Mouse (Mus musculus) embryonic facial prominence, embryonic 14.5 days (tissue): ENCODE measurements around the gene Pcdh15. TPM values are rescaled to one million over a fixed set of nuclear protein-coding genes. Genes with fewer than 3 reads are reported as not detected.
A peak's percentile ranks its signal among the peaks of the same experiment; 100 is the strongest.

Experiments
- ATAC-seq: fragments of 200-750 bp; cut with Nextera tagmentation; 2 replicates; pipeline ENCODE4 v1.8.0; 2017; ENCODE audit warnings: low read depth, moderate number of reproducible peaks, moderate TSS enrichment
- DNase-seq: peaks from one replicate; pipeline ENCODE4 v3.0.0-alpha.2; 2015; ENCODE audit warnings: low spot score
- H3K27ac ChIP-seq: fragments of 300-500 bp; sonication (generic); replicated peaks from 2 replicates; pipeline ENCODE4 v1.5.1; 2014; ENCODE audit warnings: low read depth, mild to moderate bottlenecking, low read length, moderate library complexity
- H3K27me3 ChIP-seq: fragments of 300-500 bp; sonication (generic); replicated peaks from 2 replicates; pipeline ENCODE4 v1.6.1; 2014; ENCODE audit warnings: low read length; ENCODE audit not compliant: control insufficient read depth, insufficient read depth
- H3K36me3 ChIP-seq: fragments of 300-500 bp; sonication (generic); 2 replicates; pipeline ENCODE4 v1.6.1; 2014; ENCODE audit warnings: low read length, mixed read lengths; ENCODE audit not compliant: control insufficient read depth, insufficient read depth
- H3K4me1 ChIP-seq: fragments of 300-500 bp; sonication (generic); 2 replicates; pipeline ENCODE4 v1.6.1; 2014; ENCODE audit warnings: antibody characterized with exemption, low read length; ENCODE audit not compliant: control insufficient read depth, insufficient read depth
- H3K4me2 ChIP-seq: fragments of 300-500 bp; sonication (generic); 2 replicates; pipeline ENCODE4 v1.6.1; 2014; ENCODE audit warnings: low read depth, mild to moderate bottlenecking, low read length, moderate library complexity, mixed read lengths
- H3K4me3 ChIP-seq: fragments of 300-500 bp; sonication (generic); 2 replicates; pipeline ENCODE4 v1.5.1; 2014; ENCODE audit warnings: low read depth, mild to moderate bottlenecking, low read length
- H3K9ac ChIP-seq: fragments of 300-500 bp; sonication (generic); 2 replicates; pipeline ENCODE4 v1.6.1; 2014; ENCODE audit warnings: low read depth, mild to moderate bottlenecking, low read length, moderate library complexity, mixed read lengths
- H3K9me3 ChIP-seq: fragments of 300-500 bp; sonication (generic); 2 replicates; pipeline ENCODE4 v1.6.1; 2016; ENCODE audit warnings: low read length; ENCODE audit not compliant: control insufficient read depth
- WGBS: fragments of 180-500 bp; shearing (Covaris S2); extraction: QIAGEN DNeasy Blood & Tissue Kit; methylation state at CpG from one replicate; pipeline ENCODE4 v1.1.7; 2014; 5-methylcytosine and 5-hydroxymethylcytosine counted together
- polyA plus RNA-seq: library from polyadenylated mRNA; unstranded; fragments of >200 nt; fragmentation: Nextera tagmentation; extraction: Ambion mirVana; gene quantifications from 2 replicates; pipeline ENCODE4 v1.2.1, GENCODE M21; 2014

Gene Pcdh15
- polyA plus RNA-seq, 1 experiment from 2014 or later: 2.1 TPM

- H3K4me3 ChIP-seq: no peak overlapping the region
- H3K4me1 ChIP-seq: no peaks in the 10 kb centered on the region
- DNase-seq (no peak), ATAC-seq (no peak)
- H3K27ac ChIP-seq: no peak overlapping the region
- no peaks in the 10 kb centered on the region for H3K27me3 ChIP-seq
- 84% methylated on average over 4 of the region's 4 CpGs for WGBS
- no peaks in the 10 kb centered on the region for H3K9me3 ChIP-seq
- no peaks in the 10 kb centered on the region for H3K36me3 ChIP-seq
- no peak overlapping the region for H3K9ac ChIP-seq
- H3K4me2 ChIP-seq: no peak overlapping the region
Measured at GRCm38 (mm10) chr10:73953362-73953761, 854.2 kb downstream of the Pcdh15 start.

- 78% methylated on average over 5 of the region's 5 CpGs for WGBS
- Histone ChIP-seq H3K9ac (no peak overlapping the region), H3K4me2 (no peak overlapping the region), H3K4me1 (no peaks in the 10 kb centered on the region), H3K27ac (no peak overlapping the region), H3K36me3 (no peaks in the 10 kb centered on the region), H3K27me3 (no peaks in the 10 kb centered on the region), H3K9me3 (no peaks in the 10 kb centered on the region), H3K4me3 (no peak overlapping the region)
- DNase-seq: no peak
- ATAC-seq: no peak
Measured at GRCm38 (mm10) chr10:73984057-73984456, 884.9 kb downstream of the Pcdh15 start.

DNA sequence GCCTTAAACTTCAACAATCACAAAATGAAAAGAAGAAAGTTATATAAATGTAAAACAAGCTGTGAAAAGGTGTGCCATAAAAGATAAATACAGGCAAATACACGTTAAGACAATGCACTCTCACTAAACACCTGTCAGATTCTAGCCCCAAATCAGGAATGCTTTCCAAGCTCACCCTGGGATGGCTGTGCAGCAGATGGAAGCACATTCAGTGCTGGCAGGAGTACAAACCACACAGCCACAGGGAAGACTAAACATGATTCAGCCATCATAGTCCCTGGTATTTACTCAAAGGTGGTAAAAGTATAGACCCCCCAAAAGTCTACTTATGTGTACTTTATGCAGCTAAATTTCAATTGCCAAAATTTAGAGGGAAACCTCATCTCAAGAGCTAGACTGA is 909.7 kb downstream of the Pcdh15 start:
- Histone ChIP-seq H3K27ac (no peak overlapping the region), H3K4me2 (no peak overlapping the region), H3K4me3 (no peak overlapping the region), H3K9me3 (no peaks in the 10 kb centered on the region), H3K9ac (no peak overlapping the region), H3K36me3 (no peaks in the 10 kb centered on the region), H3K4me1 (no peaks in the 10 kb centered on the region), H3K27me3 (no peaks in the 10 kb centered on the region)
- ATAC-seq: no peak
- DNase-seq: peak; percentile 12
- 38% methylated on average over 1 of the region's 1 CpGs for WGBS

- Histone ChIP-seq H3K9me3 (no peaks in the 10 kb centered on the region), H3K4me2 (no peak overlapping the region), H3K4me1 (no peaks in the 10 kb centered on the region), H3K27me3 (no peaks in the 10 kb centered on the region), H3K9ac (no peak overlapping the region), H3K4me3 (no peak overlapping the region), H3K36me3 (no peaks in the 10 kb centered on the region), H3K27ac (no peak overlapping the region)
- ATAC-seq (no peak), DNase-seq (no peak)
- 86% methylated on average over 1 of the region's 1 CpGs for WGBS
Measured at GRCm38 (mm10) chr10:74023091-74023490, 923.9 kb downstream of the Pcdh15 start.

DNA sequence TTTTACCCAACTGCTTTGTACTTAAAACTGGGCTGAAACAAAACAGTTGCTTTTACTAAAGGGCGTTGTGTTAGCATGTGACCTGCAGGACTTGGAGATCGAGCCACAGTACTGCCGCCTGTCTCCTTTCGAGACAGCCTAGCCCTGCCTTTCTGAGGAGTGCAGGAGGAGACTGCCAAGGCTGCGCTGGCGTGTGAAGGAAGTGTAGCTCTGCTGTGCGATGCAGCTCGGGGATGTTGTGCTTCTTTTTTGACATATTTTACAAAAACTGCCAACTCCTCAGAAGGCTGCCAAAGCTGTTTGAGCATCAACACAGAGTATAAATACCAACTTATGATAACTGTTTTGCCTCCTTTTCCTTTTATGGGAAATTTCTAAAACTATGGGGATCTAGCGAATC is 953.9 kb downstream of the Pcdh15 start:
- Histone ChIP-seq H3K36me3 (no peaks in the 10 kb centered on the region), H3K4me1 (no peaks in the 10 kb centered on the region), H3K4me3 (no peak overlapping the region), H3K27ac (no peak overlapping the region), H3K9me3 (no peaks in the 10 kb centered on the region), H3K27me3 (no peaks in the 10 kb centered on the region), H3K4me2 (no peak overlapping the region), H3K9ac (no peak overlapping the region)
- no peak for ATAC-seq
- peak; percentile 2 for DNase-seq
- 58% methylated on average over 9 of the region's 9 CpGs for WGBS

GRCm38 (mm10) chr10:74086653-74087052 is 987.5 kb downstream of the Pcdh15 start:
- Histone ChIP-seq H3K27ac (no peak overlapping the region), H3K4me2 (no peak overlapping the region), H3K36me3 (no peaks in the 10 kb centered on the region), H3K9me3 (no peaks in the 10 kb centered on the region), H3K4me3 (no peak overlapping the region), H3K27me3 (no peaks in the 10 kb centered on the region), H3K9ac (no peak overlapping the region), H3K4me1 (no peaks in the 10 kb centered on the region)
- WGBS: 80% methylated on average over 4 of the region's 4 CpGs
- DNase-seq (no peak), ATAC-seq (no peak)

GRCm38 (mm10) chr10:74098296-74098695 is 999.2 kb downstream of the Pcdh15 start:
- no peaks in the 10 kb centered on the region for H3K4me1 ChIP-seq
- H3K36me3 ChIP-seq: no peaks in the 10 kb centered on the region
- H3K4me3 ChIP-seq: no peak overlapping the region
- no peak overlapping the region for H3K9ac ChIP-seq
- H3K9me3 ChIP-seq: no peaks in the 10 kb centered on the region
- H3K27ac ChIP-seq: no peak overlapping the region
- 86% methylated on average over 1 of the region's 1 CpGs for WGBS
- no peak for DNase-seq
- ATAC-seq: no peak
- no peak overlapping the region for H3K4me2 ChIP-seq
- H3K27me3 ChIP-seq: no peaks in the 10 kb centered on the region

DNA sequence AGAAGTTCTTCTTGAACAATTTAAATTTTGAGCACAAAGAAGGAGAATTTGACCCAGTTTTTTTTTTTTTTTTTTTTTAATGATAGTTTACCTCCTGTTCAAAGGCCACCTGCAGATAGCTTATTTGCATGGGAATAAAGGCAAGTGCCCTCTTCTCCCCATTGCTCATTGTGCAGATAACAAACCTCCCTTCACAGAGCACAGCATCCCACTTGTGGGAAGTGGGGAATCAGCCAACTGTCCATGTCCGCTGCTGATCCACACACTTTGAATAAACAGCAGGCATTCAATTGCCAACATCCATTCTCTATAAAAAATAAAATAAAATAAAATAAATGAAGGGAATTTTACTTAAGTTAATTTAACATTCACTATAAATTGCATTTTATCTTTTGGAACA is 1015.0 kb downstream of the Pcdh15 start:
- no peaks in the 10 kb centered on the region for H3K27me3 ChIP-seq
- no peak overlapping the region for H3K9ac ChIP-seq
- H3K27ac ChIP-seq: no peak overlapping the region
- H3K4me3 ChIP-seq: no peak overlapping the region
- H3K9me3 ChIP-seq: no peaks in the 10 kb centered on the region
- no peaks in the 10 kb centered on the region for H3K4me1 ChIP-seq
- no peak for ATAC-seq
- no peak overlapping the region for H3K4me2 ChIP-seq
- no peak for DNase-seq
- 54% methylated on average over 1 of the region's 1 CpGs for WGBS
- H3K36me3 ChIP-seq: no peaks in the 10 kb centered on the region

DNA sequence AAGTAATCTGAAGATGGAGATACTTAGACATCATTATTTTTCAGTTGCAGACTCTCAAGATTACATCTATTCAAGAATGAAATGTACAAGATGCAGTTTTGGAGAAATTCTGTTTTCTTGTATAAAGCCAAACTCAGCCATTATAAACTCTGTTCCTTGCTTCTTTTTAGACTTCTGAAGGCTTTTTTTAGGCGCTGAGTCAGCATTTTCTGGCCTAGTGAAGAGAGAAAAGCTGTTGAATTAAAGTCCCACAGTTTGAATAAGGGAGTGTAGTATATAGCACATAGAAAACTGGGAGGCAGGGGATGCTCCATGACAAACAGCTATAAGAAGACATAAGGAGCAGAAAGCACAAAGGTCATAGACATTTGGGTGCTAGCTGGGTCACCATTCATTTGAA is 1017.7 kb downstream of the Pcdh15 start:
- ATAC-seq (no peak), DNase-seq (no peak)
- Histone ChIP-seq H3K27ac (no peak overlapping the region), H3K27me3 (no peaks in the 10 kb centered on the region), H3K4me3 (no peak overlapping the region), H3K9ac (no peak overlapping the region), H3K4me1 (no peaks in the 10 kb centered on the region), H3K9me3 (no peaks in the 10 kb centered on the region), H3K4me2 (no peak overlapping the region), H3K36me3 (no peaks in the 10 kb centered on the region)
- WGBS: 58% methylated on average over 1 of the region's 1 CpGs
